Mouse (Mus musculus): ENCODE results near the gene 4930451I11Rik. TPM values are rescaled to one million over a fixed set of nuclear protein-coding genes. Genes with fewer than 3 reads are reported as not detected.

Gene 4930451I11Rik
- total RNA-seq, 1 experiment, result not detected

DNA sequence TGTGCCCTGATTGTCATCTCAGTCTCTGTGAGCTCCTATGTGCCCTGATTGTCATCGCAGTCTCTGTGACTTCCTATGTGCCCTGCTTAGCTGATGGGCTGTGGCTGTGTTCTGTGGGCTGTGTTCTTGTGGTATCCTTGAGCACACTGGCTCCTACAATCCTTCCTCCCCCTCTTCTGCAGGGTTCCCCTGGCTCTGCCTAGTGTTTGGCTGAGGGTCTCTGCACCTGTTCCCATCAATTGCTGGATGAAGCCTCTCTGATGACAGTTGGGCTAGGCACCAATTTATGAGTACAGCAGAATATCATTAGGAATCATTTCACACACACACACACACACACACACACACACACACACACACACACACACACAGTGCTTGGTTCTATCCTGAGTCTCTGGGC is 1.9 kb upstream of the 4930451I11Rik start:
- no peak overlapping the region for H3K27ac ChIP-seq (ENCODE audit: insufficient read depth, low read depth, low read length, poor library complexity, severe bottlenecking)

DNA sequence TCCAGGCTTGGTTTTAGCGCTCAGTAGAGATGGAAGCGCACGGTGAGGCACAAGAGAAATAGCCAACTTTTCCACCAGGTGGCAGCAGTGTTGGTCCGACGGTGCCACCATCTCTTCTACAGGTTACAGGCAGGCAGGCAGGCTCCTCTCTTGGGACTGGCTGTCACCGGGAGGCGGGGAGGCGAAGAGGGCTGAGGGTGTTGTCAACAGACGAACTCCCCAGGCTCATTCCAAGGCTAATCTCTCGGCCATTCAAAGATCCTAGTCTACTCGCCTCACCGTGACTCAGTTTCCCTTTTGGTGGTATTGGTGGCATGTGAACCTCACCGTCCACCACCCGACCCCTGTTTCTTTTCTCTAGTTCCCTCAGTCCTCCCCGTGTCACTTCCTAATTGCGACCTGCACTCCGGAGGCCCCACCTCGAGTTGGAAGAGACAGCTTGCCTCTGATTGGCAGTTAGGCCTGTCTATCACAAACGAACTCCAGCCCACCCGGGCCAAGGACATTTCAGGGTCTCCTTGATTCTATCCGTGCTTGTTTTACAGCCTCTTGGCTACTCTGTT is 678 bp upstream of the 4930451I11Rik start:
- Histone ChIP-seq H3K27ac (ENCODE audit: insufficient read depth, low read depth, low read length, poor library complexity, severe bottlenecking) (0 out of 2 replicates have a peak overlapping the region, but pooled peaks have one; percentile 37), H3K4me1 (ENCODE audit: control insufficient read depth in 2 of 2, insufficient read depth in 2 of 2, low read length in 2 of 2, poor library complexity in 1 of 2) (peaks cover 2 to 13% of the 10 kb centered on the region in 2 experiments; a peak in 1 of 4 replicates), H3K36me3 (ENCODE audit: control insufficient read depth, insufficient read depth, low read length, poor library complexity, severe bottlenecking) (no peaks in the 10 kb centered on the region), H3K9me3 (ENCODE audit: control insufficient read depth, insufficient read depth, low read depth, low read length) (no peaks in the 10 kb centered on the region), H3K9ac (ENCODE audit: insufficient read depth, low read depth, low read length, poor library complexity, severe bottlenecking) (peak overlapping the region; percentile 72), H3K4me3 (ENCODE audit: insufficient read depth in 1 of 2, low read depth in 1 of 2, low read length in 2 of 2, poor library complexity in 1 of 2, severe bottlenecking in 1 of 2) (peak overlapping the region; percentile 72 to 81)
- in situ Hi-C loops (cut with MboI; ENCODE audit: low sequenced_read_pairs in 2 of 2, unreplicated experiment in 2 of 2), result loop anchor here in 1 of 2 experiments (10.0 kb wide), 1 partner anchor 273 kb away; no protein-coding TSS in a partner anchor
- TF ChIP-seq ZNF384 (IDR thresholded peaks at IDR 0.05; ENCODE audit: low read depth, low read length) (0 out of 2 replicates have a peak, but pooled peaks have one; percentile 36), ZC3H11A (IDR thresholded peaks at IDR 0.05; ENCODE audit: borderline replicate concordance, low read depth, low read length) (peak; percentile 81; the same call in 1 of the 2 replicates), HCFC1 (IDR thresholded peaks at IDR 0.05; ENCODE audit: borderline replicate concordance, insufficient read depth, low read length) (peak; percentile 53; the same call in 1 of the 2 replicates), MAFK (IDR thresholded peaks at IDR 0.05; ENCODE audit: insufficient read depth, low read depth, low read length) (no peak)
- peak; percentile 96 for DNase-seq (ENCODE audit: low read depth, low spot score)

More for the DNA sequence above, 1.9 kb upstream of the 4930451I11Rik start:
- H3K4me3 ChIP-seq (ENCODE audit: insufficient read depth in 1 of 2, low read depth in 1 of 2, low read length in 2 of 2, poor library complexity in 1 of 2, severe bottlenecking in 1 of 2), result no peak overlapping the region
- no peak for DNase-seq (ENCODE audit: low read depth, low spot score)
- in situ Hi-C loops (cut with MboI; ENCODE audit: low sequenced_read_pairs in 2 of 2, unreplicated experiment in 2 of 2), result loop anchor here in 1 of 2 experiments (10.0 kb wide), 1 partner anchor 272 kb away; no protein-coding TSS in a partner anchor
- no peaks in the 10 kb centered on the region for H3K36me3 ChIP-seq (ENCODE audit: control insufficient read depth, insufficient read depth, low read length, poor library complexity, severe bottlenecking)
- no peak overlapping the region for H3K9ac ChIP-seq (ENCODE audit: insufficient read depth, low read depth, low read length, poor library complexity, severe bottlenecking)
- H3K9me3 ChIP-seq (ENCODE audit: control insufficient read depth, insufficient read depth, low read depth, low read length), result no peaks in the 10 kb centered on the region
- TF ChIP-seq MAFK (IDR thresholded peaks at IDR 0.05; ENCODE audit: insufficient read depth, low read depth, low read length), result no peak
- TF ChIP-seq CHD2 (IDR thresholded peaks at IDR 0.05; ENCODE audit: low read depth, low read length), result no peak
- peaks cover 2 to 13% of the 10 kb centered on the region in 2 experiments; a peak in 1 of 4 replicates for H3K4me1 ChIP-seq (ENCODE audit: control insufficient read depth in 2 of 2, insufficient read depth in 2 of 2, low read length in 2 of 2, poor library complexity in 1 of 2)

DNA sequence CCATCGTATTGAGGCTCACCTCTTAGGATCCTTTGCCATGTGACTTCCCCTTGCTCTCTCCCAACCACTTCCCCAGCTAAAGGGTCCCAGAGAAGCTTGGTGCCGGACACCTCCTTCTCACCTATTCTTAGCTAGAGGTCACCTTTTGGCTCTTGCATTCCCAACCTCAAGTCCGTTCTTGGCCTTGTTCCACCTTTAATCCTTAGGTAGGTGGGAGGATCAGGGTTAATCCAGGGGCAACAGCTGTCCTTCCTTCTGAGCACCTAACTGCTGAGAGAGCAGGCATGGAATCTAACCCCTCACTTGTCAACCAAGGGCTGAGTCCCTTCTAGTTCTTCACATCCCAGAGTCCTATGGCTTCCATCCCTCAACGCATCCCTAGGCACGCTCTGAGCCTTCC is 5.5 kb downstream of the 4930451I11Rik start:
- H3K9me3 ChIP-seq (ENCODE audit: control insufficient read depth, insufficient read depth, low read depth, low read length), result no peaks in the 10 kb centered on the region
- H3K9ac ChIP-seq (ENCODE audit: insufficient read depth, low read depth, low read length, poor library complexity, severe bottlenecking), result no peak overlapping the region
- no peak for DNase-seq (ENCODE audit: low read depth, low spot score)
- H3K4me1 ChIP-seq (ENCODE audit: control insufficient read depth in 2 of 2, insufficient read depth in 2 of 2, low read length in 2 of 2, poor library complexity in 1 of 2), result peaks cover 2 to 21% of the 10 kb centered on the region in 2 experiments; a peak in 1 of 4 replicates
- in situ Hi-C loops (cut with MboI; ENCODE audit: low sequenced_read_pairs in 2 of 2, unreplicated experiment in 2 of 2), result no loop called here
- no peak overlapping the region for H3K27ac ChIP-seq (ENCODE audit: insufficient read depth, low read depth, low read length, poor library complexity, severe bottlenecking)
- no peak overlapping the region for H3K4me3 ChIP-seq (ENCODE audit: insufficient read depth in 1 of 2, low read depth in 1 of 2, low read length in 2 of 2, poor library complexity in 1 of 2, severe bottlenecking in 1 of 2)
- no peak for TF ChIP-seq ZNF384 (IDR thresholded peaks at IDR 0.05; ENCODE audit: low read depth, low read length)
- TF ChIP-seq MAFK (IDR thresholded peaks at IDR 0.05; ENCODE audit: insufficient read depth, low read depth, low read length), result no peak
- TF ChIP-seq CHD2 (IDR thresholded peaks at IDR 0.05; ENCODE audit: low read depth, low read length), result no peak
- TF ChIP-seq HCFC1 (IDR thresholded peaks at IDR 0.05; ENCODE audit: borderline replicate concordance, insufficient read depth, low read length), result no peak
- no peak for TF ChIP-seq ZC3H11A (IDR thresholded peaks at IDR 0.05; ENCODE audit: borderline replicate concordance, low read depth, low read length)
- no peaks in the 10 kb centered on the region for H3K36me3 ChIP-seq (ENCODE audit: control insufficient read depth, insufficient read depth, low read length, poor library complexity, severe bottlenecking)

DNA sequence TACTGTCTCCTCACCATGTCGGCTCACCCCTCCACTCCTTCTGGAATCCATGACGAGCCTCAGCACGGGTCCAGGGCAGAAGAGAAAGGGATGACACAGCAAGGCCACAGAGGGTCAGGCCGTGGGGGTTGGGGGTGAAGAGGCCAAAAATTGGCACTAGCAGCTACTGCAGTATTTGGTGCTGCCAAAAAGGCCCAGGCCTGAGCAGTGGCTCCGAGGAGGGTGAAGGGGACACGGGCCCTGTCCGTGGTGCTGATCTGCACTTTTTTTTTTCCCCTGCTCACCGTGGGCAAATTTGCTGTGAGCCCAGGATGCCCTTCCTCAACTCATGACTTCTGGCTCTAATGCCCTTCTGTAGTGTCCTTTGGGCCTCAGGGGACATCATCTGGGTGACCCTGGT is 6.0 kb downstream of the 4930451I11Rik start:
- H3K4me3 ChIP-seq (ENCODE audit: insufficient read depth in 1 of 2, low read depth in 1 of 2, low read length in 2 of 2, poor library complexity in 1 of 2, severe bottlenecking in 1 of 2), result no peak overlapping the region
- DNase-seq (ENCODE audit: low read depth, low spot score), result no peak
- H3K9me3 ChIP-seq (ENCODE audit: control insufficient read depth, insufficient read depth, low read depth, low read length), result no peaks in the 10 kb centered on the region
- TF ChIP-seq MAFK (IDR thresholded peaks at IDR 0.05; ENCODE audit: insufficient read depth, low read depth, low read length) (no peak), ZNF384 (IDR thresholded peaks at IDR 0.05; ENCODE audit: low read depth, low read length) (peak; percentile 98), CHD2 (IDR thresholded peaks at IDR 0.05; ENCODE audit: low read depth, low read length) (no peak), HCFC1 (IDR thresholded peaks at IDR 0.05; ENCODE audit: borderline replicate concordance, insufficient read depth, low read length) (no peak), ZC3H11A (IDR thresholded peaks at IDR 0.05; ENCODE audit: borderline replicate concordance, low read depth, low read length) (no peak)
- H3K36me3 ChIP-seq (ENCODE audit: control insufficient read depth, insufficient read depth, low read length, poor library complexity, severe bottlenecking), result no peaks in the 10 kb centered on the region
- in situ Hi-C loops (cut with MboI; ENCODE audit: low sequenced_read_pairs in 2 of 2, unreplicated experiment in 2 of 2), result no loop called here
- no peak overlapping the region for H3K9ac ChIP-seq (ENCODE audit: insufficient read depth, low read depth, low read length, poor library complexity, severe bottlenecking)
- H3K27ac ChIP-seq (ENCODE audit: insufficient read depth, low read depth, low read length, poor library complexity, severe bottlenecking), result no peak overlapping the region
- H3K4me1 ChIP-seq (ENCODE audit: control insufficient read depth in 2 of 2, insufficient read depth in 2 of 2, low read length in 2 of 2, poor library complexity in 1 of 2), result peaks cover 2 to 21% of the 10 kb centered on the region in 2 experiments; a peak in 1 of 4 replicates

All from ES-E14 (cell line).